Comparison of ENCODE assay signal across 18 mouse cellular contexts in the genomic region with DNA sequence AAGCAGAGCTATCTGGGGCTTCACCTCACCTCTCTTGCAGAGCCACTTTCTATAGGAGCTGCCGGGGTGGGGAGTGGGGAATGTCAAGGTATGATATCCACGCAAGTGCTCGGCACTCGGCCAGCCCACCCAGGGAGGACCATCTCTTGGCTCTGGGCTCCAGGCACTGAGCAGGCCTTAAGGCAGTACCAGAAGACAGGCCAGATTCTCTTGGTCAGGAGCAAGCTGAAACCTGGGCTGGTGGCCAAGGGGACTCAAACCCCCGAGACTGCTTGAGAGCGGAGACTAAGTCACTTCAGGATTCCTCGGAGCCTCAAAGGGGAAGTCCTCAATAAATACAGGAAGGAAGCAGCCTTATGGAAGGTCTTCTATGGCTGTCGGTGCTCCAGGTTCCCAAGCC. TPM values are rescaled to one million over a fixed set of nuclear protein-coding genes. Genes with fewer than 3 reads are reported as not detected.
DNase-seq lines count a peak whose midpoint lies in the region; ATAC-seq lines count a peak whose summit lies in the region.
"Had no signal": no experiment of that assay in that cellular context is flagged by ENCODE, and none has a peak within 500 bp of the region (broad histone marks: within the 10 kb centered on the region; RNA-seq: fewer than 3 reads in every experiment).

No protein-coding gene starts in this region.

- no peaks in the 10 kb centered on the region for H3K9me3 ChIP-seq in forebrain, embryonic 10.5 days
- no peaks in the 10 kb centered on the region for H3K9me3 ChIP-seq in forebrain, embryonic 16.5 days (ENCODE audit: control insufficient read depth, low read length)
- no peaks in the 10 kb centered on the region for H3K9me3 ChIP-seq in kidney, embryonic 15.5 days (replicated peaks)
- H3K9me3 ChIP-seq in kidney, embryonic 16.5 days (ENCODE audit: low read length), result no peaks in the 10 kb centered on the region

- ATAC-seq in forebrain, embryonic 16.5 days, result no peak
- no peak; the same call in 1 of the 2 replicates for ATAC-seq in kidney, embryonic 15.5 days (replicated peaks; ENCODE audit: low FRiP score)
- no peak for ATAC-seq in kidney, embryonic 16.5 days (ENCODE audit: low FRiP score, low TSS enrichment)
- ATAC-seq in common myeloid progenitor, adult 5-6 weeks (replicated peaks; ENCODE audit: low read depth, poor library complexity, severe bottlenecking), result 0 out of 2 replicates have a peak, but pooled peaks have one; percentile 25
- ATAC-seq: forebrain, postnatal 0 days had no signal

- no peaks in the 10 kb centered on the region for H3K36me3 ChIP-seq in forebrain, embryonic 10.5 days (replicated peaks)
- H3K36me3 ChIP-seq in forebrain, embryonic 16.5 days (ENCODE audit: control insufficient read depth, insufficient read depth), result no peaks in the 10 kb centered on the region
- no peaks in the 10 kb centered on the region for H3K36me3 ChIP-seq in kidney, embryonic 15.5 days
- H3K36me3 ChIP-seq in kidney, embryonic 16.5 days (ENCODE audit: insufficient read depth, low read length), result no peaks in the 10 kb centered on the region

- peaks cover 77% of the 10 kb centered on the region for H3K4me1 ChIP-seq in forebrain, embryonic 10.5 days
- H3K4me1 ChIP-seq in forebrain, embryonic 16.5 days (replicated peaks; ENCODE audit: control insufficient read depth, insufficient read depth, low read length), result peaks cover 17% of the 10 kb centered on the region
- peaks cover 34% of the 10 kb centered on the region for H3K4me1 ChIP-seq in kidney, embryonic 15.5 days
- H3K4me1 ChIP-seq in kidney, embryonic 16.5 days (ENCODE audit: insufficient read depth, low read length), result peaks cover 18% of the 10 kb centered on the region

- peaks cover 100% of the 10 kb centered on the region for H3K27me3 ChIP-seq in forebrain, embryonic 10.5 days (ENCODE audit: poor library complexity, severe bottlenecking)
- no peaks in the 10 kb centered on the region; the same call in 1 of the 2 replicates for H3K27me3 ChIP-seq in forebrain, embryonic 16.5 days (replicated peaks; ENCODE audit: control insufficient read depth, insufficient read depth, low read length)
- H3K27me3 ChIP-seq in kidney, embryonic 15.5 days, result peaks cover 54% of the 10 kb centered on the region
- peaks cover 21% of the 10 kb centered on the region; the same call in 1 of the 2 replicates for H3K27me3 ChIP-seq in kidney, embryonic 16.5 days (ENCODE audit: insufficient read depth, low read length)

- H3K4me2 ChIP-seq in forebrain, embryonic 16.5 days (ENCODE audit: low read length), result no peak overlapping the region
- no peak overlapping the region for H3K4me2 ChIP-seq in kidney, embryonic 15.5 days
- H3K4me2 ChIP-seq in kidney, embryonic 16.5 days (replicated peaks; ENCODE audit: low read depth, low read length), result no peak overlapping the region

- peak overlapping the region; percentile 88 for H3K27ac ChIP-seq in forebrain, embryonic 10.5 days
- no peak overlapping the region for H3K27ac ChIP-seq in forebrain, embryonic 16.5 days (ENCODE audit: low read length)
- H3K27ac ChIP-seq in kidney, embryonic 15.5 days, result 0 out of 2 replicates have a peak overlapping the region, but pooled peaks have one; percentile 18
- H3K27ac ChIP-seq in kidney, embryonic 16.5 days (ENCODE audit: low read length), result no peak overlapping the region
- H3K27ac ChIP-seq: gastrocnemius, adult 2 months; heart, adult 2 months; macrophage had no signal

- WGBS in forebrain, embryonic 10.5 days, result 45% methylated on average over 8 of the region's 8 CpGs
- 45% methylated on average over 8 of the region's 8 CpGs for whole genome bisulfite sequencing in forebrain, embryonic 16.5 days
- WGBS in kidney, embryonic 15.5 days, result 60% methylated on average over 8 of the region's 8 CpGs
- 59% methylated on average over 8 of the region's 8 CpGs for WGBS in kidney, embryonic 16.5 days

- no peak overlapping the region for H3K4me3 ChIP-seq in forebrain, embryonic 10.5 days
- H3K4me3 ChIP-seq in forebrain, embryonic 16.5 days (replicated peaks; ENCODE audit: low read length), result no peak overlapping the region
- no peak overlapping the region for H3K4me3 ChIP-seq in kidney, embryonic 15.5 days (replicated peaks)
- H3K4me3 ChIP-seq in kidney, embryonic 16.5 days (ENCODE audit: low read length), result no peak overlapping the region
- H3K4me3 ChIP-seq: gastrocnemius, adult 2 months; heart, adult 2 months had no signal

- no peak overlapping the region for H3K9ac ChIP-seq in forebrain, embryonic 16.5 days (replicated peaks; ENCODE audit: low read depth, low read length)
- H3K9ac ChIP-seq in kidney, embryonic 15.5 days, result no peak overlapping the region
- no peak overlapping the region for H3K9ac ChIP-seq in kidney, embryonic 16.5 days (replicated peaks; ENCODE audit: low read length)
- H3K9ac ChIP-seq: forebrain, postnatal 0 days had no signal

- no peak for DNase-seq in forebrain, embryonic 10.5 days (ENCODE audit: extremely low spot score, low spot score)
- peak; percentile 52 for DNase-seq in lung, postnatal 10 days
- no peak for DNase-seq in lung, adult 18-20 months
- no peak for DNase-seq in spleen, adult 12 weeks (ENCODE audit: low spot score)
- DNase-seq: adrenal gland, postnatal 14 days; cerebellum, adult 8-10 months; forebrain, postnatal 0 days; gastrocnemius, adult 2 months; heart, adult 2 months; kidney, adult 18-20 months; liver; right cerebral cortex, adult 18-20 months; thymus, postnatal 4 days had no signal

RNA-seq across cellular contexts. Expression of a gene that starts 13.1 kb away (rescaled TPM):
- 209 and 217 TPM in 2 replicates for polyA plus RNA-seq in forebrain, embryonic 10.5 days (2016; fragmentation: Nextera tagmentation; extraction: Ambion mirVana)
- 408 and 409 TPM in 2 replicates for polyA plus RNA-seq in forebrain, embryonic 16.5 days (2015; fragmentation: Nextera tagmentation; extraction: Ambion mirVana)
- 188 and 195 TPM in 2 replicates for polyA plus RNA-seq in kidney, embryonic 15.5 days (2015; fragmentation: Nextera tagmentation; extraction: Ambion mirVana)
- 207 and 212 TPM in 2 replicates for polyA plus RNA-seq in kidney, embryonic 16.5 days (2015; fragmentation: Nextera tagmentation; extraction: Ambion mirVana)
- total RNA-seq in common myeloid progenitor, adult 5-6 weeks (2017), result 34.7 and 43.5 TPM in 2 replicates

Comparison
In these comparisons a context has a peak if more than half of its experiments do, and no peak if none do; other contexts are left out.
1. H3K27ac ChIP-seq: peak in forebrain, embryonic 10.5 days (single experiment) and kidney, embryonic 15.5 days (single experiment); none in forebrain, embryonic 16.5 days (single experiment) and kidney, embryonic 16.5 days (single experiment).